Mouse (Mus musculus) cerebellum, adult 8-10 months (tissue): ENCODE measurements around the gene Irf4.

ENCODE experiments used
- DNase-seq: peaks from one replicate; pipeline ENCODE4 v3.0.0; 2022

Gene Irf4

DNA sequence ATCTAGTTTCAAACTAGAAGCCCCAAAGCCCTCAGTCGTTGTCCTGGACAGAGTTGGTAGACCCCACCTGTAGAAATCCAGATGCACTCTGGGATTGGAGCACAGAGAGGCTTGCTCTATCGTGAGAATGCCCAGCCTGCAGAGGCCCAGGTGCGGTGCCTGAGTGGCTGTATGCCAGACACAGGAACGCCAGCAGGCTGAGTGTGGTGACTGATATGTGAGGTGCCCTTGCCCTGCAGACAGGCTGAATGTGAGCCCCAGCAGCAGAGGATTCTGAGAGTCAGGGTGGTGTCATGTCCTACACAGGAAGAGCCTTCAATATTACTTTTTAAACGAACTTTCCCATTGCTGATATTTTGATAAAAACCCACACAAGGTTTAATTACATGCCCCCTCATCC is 16.9 kb downstream of the Irf4 start:
- DNase-seq: no peak

DNA sequence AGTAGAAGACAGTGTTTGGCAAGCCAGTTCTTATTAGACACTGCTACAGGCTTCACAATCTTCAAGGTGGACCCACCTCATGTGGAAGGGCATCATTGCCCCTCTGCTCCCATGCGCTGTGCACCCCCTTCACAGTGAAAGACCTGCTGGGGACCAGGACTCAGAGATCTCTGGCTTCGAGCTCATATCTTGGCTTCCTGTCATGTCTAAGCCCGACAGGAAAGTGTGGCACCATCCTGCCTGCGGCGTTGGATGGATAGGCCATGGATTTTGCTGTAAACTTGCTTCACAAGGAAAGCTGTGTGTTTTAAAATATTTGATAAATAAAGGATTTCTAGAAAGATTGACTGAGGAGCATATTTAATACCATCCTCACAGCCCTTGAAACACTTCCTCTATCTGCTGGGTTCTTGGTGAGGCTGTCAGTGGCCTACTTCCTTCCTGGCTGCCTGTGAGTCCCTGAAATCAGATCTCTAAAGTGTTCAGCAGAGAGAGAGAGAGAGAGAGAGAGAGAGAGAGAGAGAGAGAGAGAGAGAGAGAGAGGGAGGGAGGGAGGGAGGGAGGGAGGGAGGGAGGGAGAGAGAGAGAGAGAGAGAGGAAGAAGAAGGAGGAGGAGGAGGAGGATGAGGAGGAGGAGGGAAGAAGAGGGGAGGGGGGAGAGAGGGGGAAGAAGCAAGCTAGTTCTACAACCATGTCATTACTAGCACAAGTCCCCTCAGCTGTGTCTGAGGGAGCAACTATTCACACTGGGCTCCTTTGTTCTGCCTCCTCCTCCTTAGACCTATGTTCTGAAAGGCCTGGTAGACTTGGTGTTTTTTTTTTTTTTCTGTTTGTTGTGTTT is 17.8 kb downstream of the Irf4 start:
- DNase-seq: no peak

DNA sequence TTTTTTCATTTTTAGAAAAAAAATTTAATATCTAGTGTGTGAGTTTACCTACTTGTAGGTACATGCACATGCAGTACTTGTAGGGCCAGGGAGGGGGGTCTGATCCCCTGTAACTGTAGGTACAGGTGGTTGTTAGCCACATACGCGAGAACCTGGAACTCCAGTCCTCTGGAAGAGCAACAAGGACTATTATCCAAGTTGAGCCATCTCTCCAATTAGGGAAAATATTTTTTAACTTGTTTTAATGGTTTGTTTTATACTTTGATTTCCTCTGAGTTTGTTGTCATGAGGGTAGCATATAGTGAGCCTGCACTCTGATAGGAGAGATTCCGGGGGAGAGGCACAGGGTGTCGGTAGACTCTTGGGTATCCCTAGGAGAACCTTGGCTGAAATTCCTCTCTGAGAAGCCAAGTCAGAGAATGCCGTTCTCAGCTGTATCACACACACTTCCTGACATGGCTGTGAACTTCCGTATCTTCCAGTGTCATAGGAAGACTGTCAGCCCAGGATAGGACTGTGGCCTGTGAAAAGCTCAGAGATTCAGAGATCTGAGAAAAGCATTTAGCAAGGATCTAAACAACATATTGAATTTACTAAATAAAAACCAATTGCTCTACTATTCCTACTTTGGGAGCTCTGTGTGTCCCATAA is 18.6 kb downstream of the Irf4 start:
- DNase-seq: no peak

DNA sequence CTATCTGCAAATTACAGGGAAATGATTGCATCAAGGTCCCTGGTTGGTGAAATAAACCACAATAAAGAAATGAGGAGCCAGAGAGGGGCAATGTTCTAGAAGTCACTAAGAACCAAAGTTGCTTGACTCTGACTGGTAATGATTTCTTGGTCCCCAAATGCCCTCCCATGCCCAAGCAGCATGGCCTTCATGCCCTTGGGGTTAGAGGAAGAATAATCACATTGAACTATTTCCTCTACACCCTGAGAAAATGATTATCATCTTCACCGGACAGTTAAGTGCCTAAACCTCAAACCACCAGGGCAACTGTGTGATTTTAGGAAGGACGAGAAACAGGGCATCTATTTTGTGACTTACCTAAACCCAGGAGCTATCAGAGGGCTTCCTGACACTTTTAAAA is 27.0 kb downstream of the Irf4 start:
- no peak for DNase-seq

DNA sequence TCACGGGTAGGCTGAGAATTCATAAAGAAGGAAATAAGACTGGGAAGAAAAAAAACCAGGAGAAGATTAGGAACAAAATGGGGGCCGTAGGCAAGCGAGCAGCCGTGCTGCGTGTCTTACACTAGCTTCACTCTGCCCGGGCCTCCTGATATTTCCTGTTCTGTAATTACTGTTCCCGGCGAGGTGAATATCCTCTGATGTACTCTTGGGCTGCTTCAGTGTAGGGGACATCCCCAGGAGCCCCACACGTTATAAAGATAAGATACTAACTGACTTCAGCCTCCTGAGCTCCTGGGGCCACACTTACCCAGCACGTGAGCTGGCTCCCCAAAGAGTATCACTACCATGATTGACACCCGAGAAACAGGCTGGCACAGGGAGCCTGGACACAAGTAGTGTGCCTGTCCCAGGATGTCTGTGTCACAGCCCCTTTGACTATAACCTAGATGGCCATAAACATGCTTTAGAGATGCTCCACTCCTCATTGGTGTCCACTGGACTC is 28.7 kb downstream of the Irf4 start:
- DNase-seq: no peak

DNA sequence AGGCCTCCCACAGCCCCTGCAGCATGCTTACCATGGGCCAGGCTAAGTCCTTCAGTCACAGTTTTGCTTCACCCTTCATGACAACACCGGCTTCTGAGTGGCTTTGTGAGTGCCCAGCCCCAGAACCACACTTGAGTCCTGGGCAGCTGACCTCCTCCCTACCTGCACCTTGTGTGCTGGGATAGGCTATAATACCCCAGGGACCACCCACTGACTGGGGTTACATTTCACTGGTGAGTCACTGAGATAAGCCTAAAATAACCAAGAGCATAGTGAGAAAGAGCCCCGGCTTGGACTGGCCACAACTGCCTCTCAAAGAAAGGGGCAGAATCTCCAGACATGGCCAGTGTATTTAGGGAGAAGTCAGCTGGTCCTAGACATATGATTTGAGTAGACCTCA is 32.9 kb downstream of the Irf4 start:
- no peak for DNase-seq

- DNase-seq: no peak
Measured at GRCm38 (mm10) chr13:30782419-30782818, 33.4 kb downstream of the Irf4 start.

DNA sequence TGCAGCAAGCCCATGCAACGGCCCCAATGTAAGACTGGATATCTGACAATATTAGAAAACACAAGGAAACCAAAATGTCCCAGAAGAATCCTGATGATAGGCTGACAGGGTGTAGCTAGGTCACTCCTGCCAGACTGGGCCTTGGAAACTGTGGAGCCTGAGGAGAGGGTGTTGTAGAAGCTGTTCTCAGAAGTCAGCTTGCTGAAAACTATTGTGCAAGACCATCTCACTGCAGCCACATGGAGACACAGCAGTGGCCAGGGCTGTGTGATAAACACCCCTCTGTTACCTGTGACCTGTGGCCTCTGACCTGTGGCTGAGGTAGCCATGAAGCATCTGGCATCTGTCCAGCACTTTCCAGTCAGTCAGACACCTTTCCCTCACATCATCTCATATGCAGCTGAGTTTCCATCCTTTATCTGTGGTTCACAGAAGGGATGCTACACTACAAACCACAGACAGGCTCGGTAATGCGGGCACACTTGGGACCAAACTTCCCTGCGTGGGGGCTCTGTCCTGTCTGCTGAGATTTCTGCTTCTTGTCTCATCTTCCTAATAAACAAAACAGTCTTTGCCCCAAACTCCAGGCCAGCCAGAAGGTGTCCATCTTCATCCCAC is 36.5 kb downstream of the Irf4 start:
- no peak for DNase-seq

GRCm38 (mm10) chr13:30786235-30787035 is 37.4 kb downstream of the Irf4 start:
- DNase-seq: no peak

DNA sequence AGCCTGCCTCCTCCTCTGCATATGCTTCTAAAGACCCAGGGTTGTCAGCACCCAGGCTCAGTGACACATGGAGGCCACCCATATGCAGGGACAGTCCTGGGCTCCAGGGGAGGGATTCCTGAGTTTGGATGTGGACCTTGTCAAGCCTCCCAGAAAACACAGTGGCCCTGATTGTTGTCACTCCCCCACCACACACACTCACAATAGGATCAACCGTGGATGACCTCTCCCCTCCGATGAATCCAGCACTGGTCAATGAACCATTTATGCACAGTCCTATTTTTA is 38.0 kb downstream of the Irf4 start:
- no peak for DNase-seq

DNA sequence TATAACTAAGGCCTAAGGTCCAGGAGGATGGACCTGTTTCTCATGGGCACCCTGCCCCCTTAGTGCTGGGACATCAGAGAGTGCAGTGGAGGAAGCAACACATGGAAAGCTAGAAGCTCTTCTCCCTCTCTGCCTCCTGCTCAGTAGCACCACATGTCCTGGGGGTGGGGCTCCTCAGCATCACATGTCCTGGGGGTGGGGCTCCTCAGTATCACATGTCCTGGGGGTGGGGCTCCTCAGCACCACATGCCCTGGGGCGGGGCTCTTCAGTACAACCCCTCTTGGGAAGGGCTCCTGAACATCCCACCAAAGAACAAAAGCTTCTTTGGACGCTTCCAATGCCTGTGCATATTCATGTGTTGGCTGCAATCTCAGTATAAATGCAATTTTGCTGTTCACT is 38.5 kb downstream of the Irf4 start:
- no peak for DNase-seq

DNA sequence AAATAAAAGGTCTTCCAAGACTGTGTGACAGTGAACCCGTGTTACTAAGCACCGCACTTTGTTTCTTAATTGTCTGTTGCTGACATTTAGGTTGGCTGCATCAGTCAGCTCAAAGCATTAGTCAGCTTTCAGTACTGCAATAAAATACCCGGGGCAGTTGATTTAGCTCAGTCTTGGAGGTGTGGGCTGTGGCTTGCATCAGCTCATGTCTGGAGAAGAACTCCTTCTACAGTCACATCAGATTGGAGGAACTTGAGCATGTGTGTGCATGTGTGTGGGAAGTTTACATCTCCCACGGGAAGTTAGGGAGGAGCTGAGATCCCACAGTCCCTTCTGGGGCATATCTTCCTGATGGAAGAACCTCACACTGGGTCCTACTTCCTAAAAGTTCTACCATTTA is 38.9 kb downstream of the Irf4 start:
- DNase-seq: no peak

DNA sequence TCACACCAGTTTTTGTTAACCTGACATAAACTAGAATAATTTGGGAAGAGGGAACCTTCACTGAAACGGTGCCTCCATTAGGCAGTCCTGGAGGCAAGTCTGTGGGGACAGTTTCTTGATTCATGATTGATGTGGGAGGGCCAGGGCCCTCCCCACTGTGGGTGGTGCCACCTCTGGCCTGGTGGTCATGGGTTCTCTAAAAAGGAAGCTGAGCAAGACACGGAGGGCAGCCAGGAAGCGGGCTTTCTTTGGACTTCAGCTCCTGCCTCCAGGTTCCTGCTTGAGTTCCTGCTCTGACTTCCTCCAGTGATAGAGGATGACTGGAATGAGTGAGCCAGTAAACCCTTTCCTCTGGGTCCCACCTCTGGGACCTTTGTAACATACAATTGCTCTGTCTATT is 39.4 kb downstream of the Irf4 start:
- DNase-seq: no peak

GRCm38 (mm10) chr13:30790016-30790415 is 41.0 kb downstream of the Irf4 start:
- DNase-seq: no peak

DNA sequence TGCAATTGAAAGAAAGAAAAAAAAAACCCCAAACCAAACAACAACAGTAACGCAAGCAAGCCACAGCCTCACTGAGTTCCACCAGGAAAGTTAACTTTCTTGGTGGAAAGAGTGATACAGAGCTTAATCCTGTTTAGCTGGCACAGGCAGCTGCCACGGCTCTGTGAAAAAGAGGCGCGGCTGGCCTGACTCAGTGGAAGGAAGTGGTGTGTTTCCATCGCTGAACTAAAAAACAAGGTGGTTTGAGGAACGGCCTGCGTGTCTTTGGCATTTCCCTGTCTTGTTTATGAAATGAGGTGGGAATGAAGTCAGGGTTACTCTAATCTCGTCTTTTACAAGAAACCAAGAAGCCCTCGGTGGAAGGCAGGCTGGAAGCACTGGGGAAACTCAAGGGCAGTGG is 43.3 kb downstream of the Irf4 start:
- no peak for DNase-seq

DNA sequence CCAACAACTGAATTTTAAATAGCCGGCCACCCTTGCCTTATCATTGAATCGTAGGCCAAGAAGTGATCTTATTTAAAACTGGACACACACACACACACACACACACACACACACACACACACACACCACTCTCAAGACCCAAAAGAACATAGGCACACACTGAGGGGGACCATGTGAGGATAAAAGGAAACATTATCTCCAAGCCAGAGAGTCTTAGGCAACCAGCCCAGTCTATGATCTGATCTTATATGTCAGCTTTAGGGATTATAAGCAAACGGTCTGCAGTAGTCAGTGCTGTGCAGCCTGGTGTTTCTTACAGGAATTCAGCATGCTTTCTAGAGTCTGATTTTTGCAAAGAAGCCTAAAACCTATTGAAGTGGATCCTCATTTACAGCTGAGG is 43.7 kb downstream of the Irf4 start:
- no peak for DNase-seq

GRCm38 (mm10) chr13:30793196-30793595 is 44.2 kb downstream of the Irf4 start:
- DNase-seq: no peak

GRCm38 (mm10) chr13:30793616-30794015 is 44.6 kb downstream of the Irf4 start:
- no peak for DNase-seq

- no peak for DNase-seq
Measured at GRCm38 (mm10) chr13:30795960-30796359, 46.9 kb downstream of the Irf4 start.

DNA sequence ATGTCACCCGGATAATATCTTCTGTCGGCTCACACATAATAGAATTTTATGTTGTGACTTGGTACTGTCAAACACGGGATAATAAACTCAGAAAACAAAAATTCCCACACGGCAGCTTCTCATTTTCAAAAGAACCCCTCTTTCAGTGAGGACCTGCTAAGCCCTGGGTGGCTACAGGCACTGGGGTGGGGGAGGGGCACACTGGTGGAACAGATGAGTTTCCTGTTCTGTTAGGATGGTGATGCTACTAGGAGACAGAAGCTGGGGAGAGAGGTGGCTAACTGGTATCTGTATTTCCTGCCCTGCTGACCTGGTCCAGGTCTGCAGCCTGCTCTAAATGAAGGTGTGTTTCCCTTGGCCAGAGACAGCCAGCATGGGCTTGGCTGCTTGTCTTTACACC is 52.9 kb downstream of the Irf4 start:
- no peak for DNase-seq

DNA sequence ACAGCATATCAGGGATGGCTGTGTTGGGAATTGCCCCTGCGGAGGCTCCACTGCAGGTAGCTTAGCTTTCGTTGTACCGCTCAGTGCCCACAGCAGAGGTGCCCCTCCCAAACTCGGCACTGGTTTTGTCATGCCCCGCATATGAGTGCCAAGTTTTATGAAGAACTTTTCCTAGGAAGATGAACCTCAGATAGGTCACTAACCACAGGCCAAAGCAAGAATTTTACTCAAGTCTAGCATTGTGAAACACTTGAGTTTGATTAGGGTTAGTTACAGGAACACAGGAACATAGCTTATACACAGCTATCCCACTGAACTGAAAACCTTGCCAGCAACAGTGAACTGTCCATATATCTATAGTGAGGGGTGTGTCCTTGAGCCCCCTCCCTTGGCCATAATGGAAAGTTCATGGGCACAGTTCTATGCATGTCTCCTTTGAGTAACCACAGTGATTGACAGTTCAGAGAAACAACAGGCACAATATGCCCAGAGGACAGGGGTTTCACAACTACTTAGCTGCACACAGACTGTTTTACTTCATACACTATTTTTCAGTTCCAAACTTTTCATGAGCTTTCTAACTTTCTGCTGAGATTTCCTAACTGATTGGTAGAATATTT is 53.4 kb downstream of the Irf4 start:
- DNase-seq: no peak

GRCm38 (mm10) chr13:30809240-30809639 is 60.2 kb downstream of the Irf4 start:
- no peak for DNase-seq

DNA sequence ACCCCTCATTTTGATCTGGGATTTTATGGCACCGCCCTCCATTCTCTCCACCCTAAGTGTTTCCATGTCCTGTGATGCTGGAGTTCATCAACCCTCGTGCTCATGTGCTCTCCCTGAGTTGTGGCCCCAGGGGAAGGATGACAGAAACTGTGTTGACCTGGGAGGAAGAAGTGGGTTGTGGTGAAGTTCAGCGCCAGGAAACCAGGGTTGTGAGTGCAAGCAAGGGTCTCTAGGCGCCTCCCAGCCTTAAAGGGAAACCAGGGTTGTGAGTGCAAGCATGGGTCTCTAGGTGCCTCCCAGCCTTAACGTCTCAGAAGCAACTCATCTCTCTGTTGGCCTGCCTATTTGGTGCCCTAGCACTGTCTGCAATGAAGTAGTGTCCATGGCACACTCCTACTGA is 64.4 kb downstream of the Irf4 start:
- DNase-seq: no peak
